Mouse (Mus musculus) liver, postnatal 0 days (tissue): ENCODE measurements at regions not wholly inside any gene's neighbourhood (a gene's known extent, or its start where the extent isn't known, plus 50 kb on each side); places are given as distances from the start of the nearest gene placed in this dataset.

Source experiments
- CTCF ChIP-seq: sonication (generic); IDR thresholded peaks from 2 replicates; pipeline ENCODE4 v1.5.1; 2016; ENCODE audit warnings: antibody characterized with exemption, low read depth
- EP300 ChIP-seq: IDR thresholded peaks from 2 replicates; pipeline ENCODE4 v1.6.1; 2016; ENCODE audit warnings: antibody characterized with exemption, low read depth, mild to moderate bottlenecking

GRCm38 (mm10) chr13:85127548-85127925, 61.7 kb upstream of the Ccnh start:
- TF ChIP-seq EP300 (no peak), CTCF (no peak)
